Mouse (Mus musculus): ENCODE measurements around the gene Plxnd1.

Gene Plxnd1

DNA sequence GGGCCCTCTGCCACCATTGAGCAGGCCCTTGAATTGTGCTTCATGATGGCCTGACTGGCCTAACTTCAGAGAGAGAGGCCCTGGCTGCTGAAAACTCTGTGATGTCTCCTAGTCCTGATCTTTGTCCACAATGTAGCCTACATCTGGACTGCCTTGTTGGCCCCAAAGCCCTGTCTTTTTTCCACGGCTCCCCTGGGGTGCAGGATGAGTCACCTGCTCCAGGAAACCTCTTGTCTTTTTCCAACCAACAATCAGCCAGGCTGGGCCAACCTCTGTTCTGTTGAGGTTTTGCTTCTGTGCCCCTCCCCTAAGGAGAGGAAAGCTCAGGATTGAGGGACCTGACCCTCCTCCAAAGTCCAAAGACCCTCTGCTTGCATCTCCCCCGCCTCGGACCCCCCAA is 33.1 kb downstream of the Plxnd1 start:
- in situ Hi-C loops (cut with MboI, MseI): no loop called here

DNA sequence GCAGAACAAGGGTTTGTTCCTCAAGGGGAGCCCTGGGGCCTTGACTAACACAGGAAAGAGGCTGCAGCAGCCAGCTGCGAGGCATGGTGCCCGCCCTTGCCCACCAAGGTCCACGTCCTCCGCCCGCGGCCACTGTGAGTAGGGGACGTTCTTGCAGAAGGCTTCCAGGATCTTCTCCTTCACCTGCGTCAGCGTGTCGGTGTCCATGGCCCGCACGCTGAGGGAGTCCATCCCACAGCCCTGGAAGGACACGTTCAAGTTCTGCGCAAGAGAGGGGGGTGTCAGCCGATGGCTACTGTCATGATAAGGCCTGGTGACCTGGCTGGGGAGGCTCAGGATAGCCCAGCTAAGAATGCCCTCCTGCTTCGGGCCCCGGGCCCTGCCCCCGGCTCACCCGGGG is 34.5 kb downstream of the Plxnd1 start:
- in situ Hi-C loops (cut with MboI, MseI): no loop called here

DNA sequence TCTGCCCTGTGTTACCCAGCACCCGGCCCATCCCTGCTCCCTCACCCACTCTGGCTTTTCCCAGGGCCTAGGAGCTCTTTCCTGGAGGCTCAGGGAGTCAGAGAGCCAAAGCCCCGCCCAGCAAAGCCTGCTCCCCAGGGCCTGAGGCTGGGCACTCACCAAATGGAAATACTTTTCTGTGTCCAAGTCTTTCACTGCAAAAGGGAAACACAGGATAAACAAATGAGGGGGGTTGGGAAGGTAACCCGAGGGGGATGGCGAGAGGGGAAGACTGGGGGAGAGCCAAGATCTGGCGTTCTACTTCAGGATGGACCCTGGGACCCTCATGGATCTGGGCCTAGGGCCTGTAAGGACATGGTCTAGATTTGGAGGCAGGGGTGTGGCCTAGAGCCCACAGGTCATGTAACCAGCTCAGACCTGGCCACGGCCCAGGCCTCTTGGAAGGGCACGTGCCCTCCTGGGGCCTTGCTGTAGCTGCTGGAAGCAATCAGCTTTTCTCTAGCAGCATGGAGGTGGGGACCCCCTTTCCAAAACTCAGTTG is 35.6 kb downstream of the Plxnd1 start:
- in situ Hi-C loops (cut with MboI, MseI): no loop called here

DNA sequence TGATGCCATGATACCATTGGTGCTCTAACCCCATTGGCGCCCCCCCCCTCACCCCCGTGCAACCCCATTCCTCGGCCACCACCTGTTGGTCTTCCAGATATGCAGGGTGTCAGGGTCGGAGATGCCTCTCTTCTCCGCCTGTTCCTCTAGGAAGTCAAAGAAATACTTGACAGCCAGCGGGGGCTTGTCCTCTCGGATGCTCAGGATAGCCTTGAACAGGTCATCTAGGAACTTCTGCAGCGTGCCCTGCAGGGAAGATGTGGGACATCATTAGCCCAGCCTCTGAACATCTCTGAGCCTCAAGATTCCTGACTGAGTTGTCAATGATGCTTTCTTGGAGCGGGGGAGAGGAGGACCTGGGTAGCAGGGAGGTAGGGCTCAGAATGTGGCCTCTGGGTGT is 36.4 kb downstream of the Plxnd1 start:
- in situ Hi-C loops (cut with MboI, MseI): no loop called here

DNA sequence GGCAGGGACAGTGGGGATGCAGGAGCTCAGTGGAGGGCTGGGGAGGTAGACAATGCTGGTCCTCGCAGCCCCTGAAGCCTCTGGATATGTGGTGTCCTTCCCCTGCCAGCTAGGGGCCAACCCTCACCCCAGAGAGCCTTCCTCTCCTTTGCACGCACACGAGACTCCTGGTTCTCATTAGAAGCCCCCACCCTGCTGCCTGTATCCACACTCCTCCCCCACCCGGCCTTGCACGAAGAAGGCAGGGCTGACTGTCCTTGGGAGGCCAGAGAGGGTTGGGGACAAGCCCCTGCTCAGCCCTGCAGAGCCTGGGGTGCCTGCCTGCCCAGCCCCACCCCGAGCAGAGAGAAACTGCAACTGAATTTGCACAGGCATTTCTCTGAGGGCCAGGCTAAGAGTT is 37.1 kb downstream of the Plxnd1 start:
- in situ Hi-C loops (cut with MboI, MseI): no loop called here

DNA sequence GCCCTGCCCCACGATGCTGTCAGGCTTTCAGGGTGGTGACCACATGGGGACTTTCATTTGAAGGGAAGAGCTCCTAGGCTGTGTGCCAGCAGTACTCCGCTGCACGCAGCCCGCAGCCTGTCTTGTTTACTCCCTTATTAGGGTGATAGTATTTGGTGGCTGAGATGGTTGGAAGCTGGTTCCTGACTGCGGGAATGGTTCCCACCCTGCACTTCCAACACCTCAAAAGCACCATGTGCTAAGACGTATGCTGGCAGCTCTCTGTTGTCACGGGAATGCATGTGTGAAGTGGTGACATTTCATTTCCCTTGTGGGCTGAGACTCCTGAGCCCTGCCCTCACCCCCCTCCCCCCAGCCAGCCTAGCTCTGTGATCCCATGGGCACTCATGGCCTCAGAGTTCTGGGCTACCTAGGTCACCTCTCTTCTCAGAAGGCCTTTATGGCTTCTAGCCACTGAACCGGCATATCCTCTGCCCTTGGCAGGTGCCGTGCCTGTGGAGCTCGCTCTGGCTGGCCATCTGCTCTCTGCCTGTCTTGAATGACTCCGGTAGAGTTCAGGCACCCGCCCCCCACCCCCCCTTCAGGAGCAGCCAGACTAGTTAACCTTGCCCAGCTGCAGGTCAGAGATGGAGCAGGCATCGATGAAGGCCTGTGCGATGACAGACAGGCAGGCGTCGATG is 37.7 kb downstream of the Plxnd1 start:
- in situ Hi-C loops (cut with MboI, MseI): no loop called here

DNA sequence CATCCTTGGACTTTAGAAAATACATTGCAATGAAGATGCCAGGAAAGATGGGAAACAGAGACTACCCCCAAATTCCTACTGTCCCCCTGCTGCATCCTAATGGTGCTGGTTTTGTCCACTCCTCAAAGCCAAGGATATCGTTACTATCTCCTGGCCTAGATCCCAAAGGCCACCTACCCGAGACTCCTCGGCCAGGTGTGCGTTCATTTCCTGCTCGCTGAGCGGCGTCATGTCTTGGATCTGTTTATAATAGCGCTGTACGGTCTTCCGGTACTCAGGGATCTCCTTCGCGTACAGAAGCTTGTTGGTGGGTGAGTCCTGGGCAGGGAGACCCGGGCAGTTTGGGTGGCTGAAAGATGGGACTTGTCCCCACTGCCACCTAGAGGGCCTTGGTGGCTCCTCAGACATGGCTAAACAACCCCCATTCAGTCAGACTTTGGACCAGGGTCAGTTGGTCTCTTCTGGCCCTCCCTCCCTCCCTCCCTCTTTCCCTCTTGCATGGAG is 38.3 kb downstream of the Plxnd1 start:
- in situ Hi-C loops (cut with MboI, MseI): no loop called here

DNA sequence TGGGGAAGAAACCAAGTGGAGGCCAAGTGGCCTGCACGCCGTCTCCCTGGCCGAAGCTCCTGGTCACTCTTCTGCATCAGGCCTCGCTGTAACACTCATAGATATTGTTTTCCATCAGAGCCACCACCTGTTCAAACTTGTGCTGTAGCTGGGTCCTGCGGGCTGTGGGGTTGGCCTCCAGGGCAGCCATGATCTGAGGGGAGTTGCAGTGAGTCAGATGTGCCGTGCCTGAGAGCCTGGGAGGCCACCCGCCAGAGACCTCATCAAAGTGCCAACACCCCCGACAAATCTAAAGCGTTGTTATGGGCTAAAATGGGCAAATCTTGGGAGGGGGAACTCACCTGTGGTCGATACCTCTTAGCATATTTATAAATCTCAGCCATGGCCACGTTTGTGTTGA is 39.1 kb downstream of the Plxnd1 start:
- in situ Hi-C loops (cut with MboI, MseI): no loop called here

DNA sequence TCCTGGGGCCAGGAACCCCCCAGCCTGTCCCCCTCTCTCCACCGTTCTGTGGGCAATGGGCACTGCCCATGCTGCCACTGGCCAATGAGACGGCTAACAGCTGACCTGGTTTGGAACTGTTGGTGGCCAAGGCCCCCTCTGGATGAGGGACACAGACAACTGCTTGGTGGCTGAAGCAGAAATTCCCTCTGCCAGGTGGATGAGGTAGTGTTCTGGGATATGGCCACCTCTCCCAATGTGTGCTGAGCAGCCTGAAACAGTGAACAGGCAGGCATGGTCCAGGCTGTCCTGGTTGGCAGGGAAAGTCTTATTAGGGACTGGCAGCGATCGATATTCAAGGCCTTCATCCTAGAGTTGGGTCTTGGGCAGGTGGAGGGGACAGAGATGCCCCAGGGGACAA is 39.6 kb downstream of the Plxnd1 start:
- in situ Hi-C loops (cut with MboI, MseI): no loop called here

DNA sequence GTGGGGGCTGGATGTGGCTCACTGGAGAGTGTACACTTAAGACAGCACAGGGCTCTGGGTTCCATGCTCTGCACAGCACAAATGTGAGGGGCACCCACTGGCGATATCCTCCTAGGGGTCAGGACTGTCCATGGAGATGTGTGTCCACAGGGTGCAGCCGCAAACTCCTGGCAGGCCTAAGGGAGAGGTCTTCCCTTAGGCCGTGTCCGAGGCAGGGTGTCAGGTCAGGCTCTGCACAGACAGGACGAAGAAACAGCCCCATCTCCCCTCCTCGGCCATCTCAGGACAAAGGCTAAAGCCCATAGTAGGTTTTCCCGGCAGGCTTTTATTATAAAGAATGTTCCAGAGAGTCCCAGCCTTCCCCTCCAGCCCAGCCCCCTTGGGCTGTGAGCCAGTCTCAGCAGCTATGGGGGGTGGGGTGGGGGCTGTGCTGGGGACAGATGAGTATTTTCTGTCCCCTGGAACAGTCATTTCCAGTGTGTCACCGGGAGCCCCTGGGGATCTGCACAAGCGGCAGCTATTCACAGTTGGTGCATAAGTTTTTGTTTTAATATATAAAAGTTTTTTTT is 40.2 kb downstream of the Plxnd1 start:
- in situ Hi-C loops (cut with MboI, MseI): no loop called here

DNA sequence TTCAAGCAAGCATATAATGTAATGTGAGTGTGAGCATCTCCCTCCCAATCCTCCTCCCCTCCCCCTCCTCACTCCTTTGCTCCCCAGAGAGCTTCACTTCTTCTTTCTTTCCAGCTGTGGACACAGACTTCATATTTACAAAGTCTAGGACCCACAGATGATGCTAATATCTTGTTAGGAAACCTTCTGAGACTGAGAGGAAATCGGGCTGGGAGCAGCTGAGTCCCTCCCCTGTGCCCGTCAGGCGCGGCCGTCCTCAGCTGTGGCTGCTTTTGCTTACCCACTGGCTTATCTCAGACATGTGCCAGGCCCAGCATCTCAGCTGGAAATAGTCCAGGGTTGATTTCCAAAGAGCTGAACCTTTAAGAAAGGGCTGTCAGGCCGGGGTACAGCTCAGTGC is 48.4 kb downstream of the Plxnd1 start:
- in situ Hi-C loops (cut with MboI, MseI): no loop called here

DNA sequence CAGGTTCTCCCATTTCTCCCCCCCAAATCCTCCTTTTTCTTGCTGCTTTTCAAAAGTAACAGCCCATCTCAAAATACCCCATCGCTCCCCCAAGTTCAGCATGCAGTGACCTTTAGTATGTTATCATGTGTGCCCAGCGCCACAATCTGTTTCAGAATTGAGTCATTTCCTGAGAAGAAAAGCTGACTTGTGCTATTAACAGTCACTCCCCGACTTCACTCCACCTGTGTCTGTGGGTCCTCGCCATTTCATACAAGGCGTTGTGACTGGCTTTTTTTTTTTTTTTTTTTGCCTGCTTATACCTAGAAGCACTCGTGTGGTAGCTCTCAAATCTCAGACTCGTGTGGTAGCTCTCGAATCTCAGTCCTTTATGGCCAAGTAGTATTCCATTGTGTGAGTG is 49.2 kb downstream of the Plxnd1 start:
- in situ Hi-C loops (cut with MboI, MseI): no loop called here

DNA sequence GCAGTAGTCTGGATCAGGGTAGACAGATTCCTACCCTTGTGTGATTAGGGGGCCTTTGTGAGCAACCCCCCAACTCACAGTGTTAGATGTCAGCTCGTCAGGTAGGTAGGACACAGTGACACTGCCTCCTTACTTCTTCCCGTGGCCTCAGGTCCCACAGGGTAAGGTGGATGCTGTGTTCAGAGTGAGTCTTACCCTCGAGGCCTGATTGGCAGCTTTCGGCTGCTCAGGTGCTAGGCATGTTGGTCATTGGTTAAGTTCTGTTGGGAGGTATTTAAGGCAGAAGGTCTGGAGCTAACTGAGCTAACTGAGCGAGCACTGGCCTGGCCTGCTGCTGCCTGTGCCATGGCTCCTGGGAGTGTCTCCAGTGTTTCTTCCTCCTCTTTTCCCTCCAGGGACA is 50.2 kb downstream of the Plxnd1 start, which contains the start of gene H1foo:
H1foo (plus strand) TSS at position 301 of the 400 bp plus-strand sequence.
- in situ Hi-C loops (cut with MboI, MseI): no loop called here

DNA sequence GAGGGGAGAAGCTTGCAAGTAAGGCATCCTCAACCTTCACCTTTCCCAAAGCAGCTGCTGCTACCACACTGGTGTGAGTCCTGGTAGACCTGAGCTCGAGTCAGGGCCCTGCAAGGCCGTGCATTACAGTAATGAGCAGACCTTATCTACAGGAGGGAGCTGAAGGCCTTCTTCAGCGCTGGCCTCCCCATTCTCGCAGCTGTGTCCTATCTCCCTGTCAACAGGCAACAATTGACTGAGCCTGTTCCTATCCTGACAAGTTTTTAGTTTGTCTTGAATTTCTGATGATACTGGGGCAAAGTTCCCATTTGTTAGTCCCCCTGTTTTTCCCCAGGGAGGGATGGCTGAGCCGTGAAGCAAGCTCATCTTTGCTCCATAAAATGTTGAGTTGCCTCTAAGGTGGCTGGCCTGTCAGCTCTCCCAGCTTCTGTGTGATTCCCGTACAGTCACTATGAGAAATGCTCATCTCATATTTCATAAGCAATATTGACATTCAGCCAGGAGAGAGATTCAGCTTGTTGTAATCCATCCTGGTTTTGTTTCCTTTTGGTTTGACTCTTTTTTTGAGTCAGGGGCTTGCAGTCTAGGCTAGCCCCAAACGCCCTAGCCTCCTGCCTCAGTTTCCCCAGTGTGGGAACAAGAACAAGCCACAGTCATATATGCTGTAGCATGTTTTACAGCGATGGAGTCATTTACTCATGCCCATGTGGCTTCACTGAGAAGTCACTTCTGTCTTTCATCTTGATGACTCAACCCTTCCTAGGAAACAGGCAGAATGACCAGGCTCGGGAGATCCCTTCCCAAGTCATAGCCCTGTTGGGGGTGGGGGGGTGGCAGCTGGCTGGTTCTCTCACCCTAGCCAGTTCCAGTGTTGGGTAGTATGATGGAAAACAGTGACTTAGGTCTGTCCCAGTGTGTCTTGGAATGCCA is 51.0 kb downstream of the Plxnd1 start:
- in situ Hi-C loops (cut with MboI, MseI): no loop called here

DNA sequence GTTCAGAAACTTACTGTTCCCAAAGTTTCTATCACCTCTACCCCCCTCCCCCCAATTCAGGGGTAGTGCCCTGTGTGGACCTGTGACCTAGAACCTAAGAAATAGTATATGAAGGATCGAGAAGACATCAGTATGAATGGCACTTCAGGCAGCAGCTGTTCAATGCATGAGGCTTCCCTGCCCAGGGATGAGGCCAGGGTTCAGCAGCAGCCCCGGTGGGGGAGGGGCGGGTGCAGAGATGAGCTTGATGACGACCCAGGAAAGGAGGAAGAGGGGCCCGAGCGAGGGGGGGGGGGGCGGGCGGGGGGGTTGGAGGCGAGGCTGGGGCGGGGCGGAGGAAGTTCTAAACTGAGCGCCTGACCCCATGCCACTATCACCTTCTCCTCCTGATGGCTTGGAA is 53.7 kb downstream of the Plxnd1 start:
- in situ Hi-C loops (cut with MboI, MseI): no loop called here

DNA sequence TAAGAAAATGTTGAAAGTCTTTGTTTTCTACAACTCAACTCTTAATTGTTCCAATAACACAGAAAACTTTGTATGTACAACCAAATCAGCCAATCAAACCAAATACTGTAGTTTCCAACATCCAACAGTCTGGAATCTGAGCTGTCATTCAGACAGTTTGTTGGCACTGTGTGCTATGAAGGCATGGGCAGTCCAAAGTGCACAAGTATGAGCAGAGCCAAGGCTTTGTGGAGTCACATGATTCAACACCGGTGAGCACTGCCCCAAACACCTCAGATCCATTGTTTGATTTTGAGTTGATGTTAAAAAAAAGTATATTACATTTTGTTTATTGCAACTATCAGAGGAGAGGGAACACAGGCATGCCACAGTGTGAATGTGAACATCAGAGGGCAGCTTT is 54.2 kb downstream of the Plxnd1 start:
- in situ Hi-C loops (cut with MboI, MseI): no loop called here

DNA sequence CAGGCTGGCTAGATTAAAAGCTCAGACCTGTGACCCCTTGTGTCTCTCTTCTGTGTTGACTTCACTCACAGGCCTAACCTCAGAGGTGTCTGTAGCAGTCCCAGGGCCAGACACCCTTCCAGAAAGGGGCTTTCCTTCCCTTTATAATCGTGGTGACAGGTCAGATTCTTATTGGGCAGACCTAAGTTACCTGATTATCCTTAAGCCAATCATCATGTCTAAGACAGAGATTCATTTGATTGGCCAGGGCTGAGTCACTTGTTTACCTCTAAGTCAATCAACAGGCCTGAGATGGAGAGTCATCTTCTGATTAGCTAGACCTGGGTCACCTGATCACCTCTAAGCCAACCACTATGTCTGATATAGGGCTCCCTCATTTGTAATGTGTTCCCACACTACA is 56.0 kb downstream of the Plxnd1 start:
- in situ Hi-C loops (cut with MboI, MseI): no loop called here

DNA sequence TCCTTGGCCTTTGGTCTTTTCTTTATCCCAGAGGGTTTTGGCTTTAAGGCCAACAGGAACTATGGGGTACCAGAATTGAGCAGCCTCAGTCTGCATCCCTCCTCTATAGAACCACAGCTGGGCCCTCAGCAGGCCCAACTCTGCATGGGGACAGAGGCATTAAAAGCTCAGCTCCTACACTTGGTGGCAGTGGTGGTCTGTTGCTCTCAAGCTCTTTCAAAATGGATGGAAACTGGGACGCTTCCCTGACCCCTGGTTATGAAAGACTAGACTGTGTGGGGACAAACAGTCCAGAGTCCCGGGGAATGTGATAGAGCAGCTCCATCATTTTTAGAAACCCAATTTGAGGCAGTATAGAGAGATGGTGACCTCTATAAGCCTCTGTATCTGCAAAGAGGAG is 56.8 kb downstream of the Plxnd1 start:
- in situ Hi-C loops (cut with MboI, MseI): no loop called here

DNA sequence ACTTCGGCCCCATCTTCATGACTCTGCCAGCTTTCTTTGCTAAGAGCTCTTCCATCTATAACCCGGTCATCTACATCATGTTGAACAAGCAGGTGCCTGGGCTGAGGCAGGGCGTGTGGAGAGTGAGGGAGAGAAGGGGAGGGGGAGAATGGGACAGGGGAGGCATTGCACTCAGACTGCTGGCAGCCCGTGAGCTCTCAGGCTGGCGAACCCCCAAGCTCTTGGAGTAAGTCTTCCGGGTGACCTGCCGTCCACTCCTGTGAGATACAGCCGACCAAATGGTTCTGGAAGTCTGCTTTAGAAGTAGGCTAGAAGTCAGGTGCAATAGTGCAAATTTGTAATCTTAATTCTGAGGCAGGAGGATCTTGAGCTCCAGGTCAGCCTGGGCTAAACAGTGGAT is 59.3 kb downstream of the Plxnd1 start:
- in situ Hi-C loops (cut with MboI, MseI): no loop called here

DNA sequence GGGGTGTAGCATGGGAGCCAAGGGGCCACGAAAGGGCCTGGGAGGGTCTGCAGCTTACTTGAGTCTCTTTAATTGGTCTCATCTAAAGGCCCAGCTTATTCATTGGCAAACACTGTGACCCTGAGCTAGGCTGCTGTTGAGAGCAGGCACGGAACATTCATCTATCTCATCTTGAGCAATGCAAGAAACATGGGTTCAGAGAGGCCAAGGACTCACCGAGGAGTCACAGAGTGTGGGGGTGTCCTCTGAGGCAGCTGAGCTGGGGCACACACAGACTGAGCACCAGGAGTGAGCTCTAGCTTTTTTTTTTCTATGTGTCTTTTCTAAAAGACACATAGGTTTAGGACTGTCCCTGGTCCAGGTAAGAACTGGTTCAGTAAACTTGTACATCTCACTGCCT is 62.4 kb downstream of the Plxnd1 start:
- in situ Hi-C loops (cut with MboI, MseI): no loop called here

DNA sequence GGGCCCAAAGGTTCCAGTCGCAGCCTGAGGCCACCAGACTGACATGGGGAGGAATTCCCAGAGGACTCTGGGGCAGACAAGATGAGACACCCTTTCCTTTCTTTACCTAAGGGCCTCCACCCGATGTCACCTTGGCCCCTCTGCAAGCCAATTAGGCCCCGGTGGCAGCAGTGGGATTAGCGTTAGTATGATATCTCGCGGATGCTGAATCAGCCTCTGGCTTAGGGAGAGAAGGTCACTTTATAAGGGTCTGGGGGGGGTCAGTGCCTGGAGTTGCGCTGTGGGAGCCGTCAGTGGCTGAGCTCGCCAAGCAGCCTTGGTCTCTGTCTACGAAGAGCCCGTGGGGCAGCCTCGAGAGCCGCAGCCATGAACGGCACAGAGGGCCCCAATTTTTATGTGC is 63.2 kb downstream of the Plxnd1 start, which contains the start of gene Rho:
Rho (plus strand) TSS at position 110 of the 400 bp plus-strand sequence.
- in situ Hi-C loops (cut with MboI, MseI): no loop called here

DNA sequence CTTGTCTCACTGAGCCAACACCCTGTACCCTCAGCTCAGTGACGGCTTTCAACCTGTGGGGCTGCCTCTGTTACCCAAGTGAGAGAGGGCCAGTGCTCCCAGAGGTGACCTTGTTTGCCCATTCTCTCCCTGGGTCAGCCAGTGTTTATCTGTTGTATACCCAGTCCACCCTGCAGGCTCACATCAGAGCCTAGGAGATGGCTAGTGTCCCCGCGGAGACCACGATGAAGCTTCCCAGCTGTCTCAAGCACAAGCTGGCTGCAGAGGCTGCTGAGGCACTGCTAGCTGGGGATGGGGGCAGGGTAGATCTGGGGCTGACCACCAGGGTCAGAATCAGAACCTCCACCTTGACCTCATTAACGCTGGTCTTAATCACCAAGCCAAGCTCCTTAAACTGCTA is 64.8 kb downstream of the Plxnd1 start:
- in situ Hi-C loops (cut with MboI, MseI): no loop called here
